Mouse (Mus musculus): ENCODE results near the gene Hmgcr.
"Not testable (repeated sequence)": the region's sequence is repeated elsewhere in the genome, so short reads cannot be mapped to it uniquely, and the experiment has no call there.

The Hmgcr gene

GRCm38 (mm10) chr13:96670019-96670405 lies 724 bp downstream of the Hmgcr start:
- DNase-seq (ENCODE audit: low spot score): no peak

GRCm38 (mm10) chr13:96664419-96664974 lies 6.2 kb downstream of the Hmgcr start:
- no peak for DNase-seq (ENCODE audit: low spot score)

DNA sequence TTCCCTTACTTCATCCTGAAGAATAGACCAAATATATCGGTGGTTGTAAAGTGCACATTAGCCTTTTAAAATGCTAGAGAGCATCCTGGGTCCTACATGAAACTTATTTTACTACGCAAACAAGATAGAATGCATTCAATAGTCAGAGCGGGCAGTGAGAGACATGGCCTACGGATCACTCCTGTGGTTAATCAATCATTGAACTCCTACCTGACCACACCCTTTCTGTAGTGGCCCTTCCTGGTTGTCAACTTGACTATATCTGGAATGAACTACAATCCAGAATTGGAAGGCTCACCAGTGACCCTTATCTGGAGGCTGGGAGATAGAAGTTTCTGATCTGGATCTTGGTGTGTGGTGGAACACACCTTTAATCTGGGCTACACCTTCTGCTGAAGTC lies 7.6 kb downstream of the Hmgcr start:
- not testable (repeated sequence) for DNase-seq (ENCODE audit: low spot score)

GRCm38 (mm10) chr13:96660095-96660860 lies 10.5 kb downstream of the Hmgcr start:
- DNase-seq (ENCODE audit: low spot score): no peak

- DNase-seq (ENCODE audit: low spot score): no peak
Observed at GRCm38 (mm10) chr13:96658936-96659335, 11.8 kb downstream of the Hmgcr start.

DNA sequence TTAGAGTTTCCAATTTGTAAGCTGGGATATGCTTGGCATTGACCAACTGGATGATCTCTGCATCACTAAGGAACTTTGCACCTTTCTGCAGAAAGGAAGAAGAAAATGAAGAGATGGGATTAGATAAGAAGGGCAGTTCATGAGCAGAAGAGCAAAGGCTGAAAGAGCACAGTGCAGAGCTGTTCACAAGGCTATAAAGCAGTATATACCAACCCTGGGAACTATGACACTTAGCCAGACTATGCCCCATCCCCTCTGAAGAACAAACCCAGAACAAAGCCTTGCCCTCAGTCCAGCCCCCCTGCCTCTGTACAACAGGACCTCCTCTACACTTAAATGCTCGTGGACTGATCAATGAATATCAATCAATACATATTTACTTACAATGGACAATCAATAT lies 14.1 kb downstream of the Hmgcr start:
- DNase-seq (ENCODE audit: low spot score): no peak

- DNase-seq (ENCODE audit: low spot score): no peak
Observed at GRCm38 (mm10) chr13:96653041-96653440, 17.7 kb downstream of the Hmgcr start.

DNA sequence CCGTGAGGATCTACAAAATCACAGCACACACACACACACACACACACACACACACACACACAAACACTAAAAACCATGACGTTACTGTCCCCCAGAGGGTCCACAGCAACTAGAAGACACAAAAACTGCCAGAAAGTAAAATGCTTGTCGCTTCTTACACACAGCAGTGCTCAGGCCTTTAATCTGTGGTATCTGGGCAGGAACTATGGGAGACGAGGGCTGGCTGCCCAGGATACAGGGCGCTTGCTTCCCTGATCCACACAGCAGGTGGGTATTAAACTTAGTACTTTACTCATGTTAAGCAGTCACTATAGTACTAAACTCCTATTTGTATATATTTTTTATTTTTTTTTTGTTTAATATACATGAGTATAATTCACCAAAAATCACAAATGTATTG lies 24.9 kb downstream of the Hmgcr start:
- no peak for DNase-seq (ENCODE audit: low spot score)

DNA sequence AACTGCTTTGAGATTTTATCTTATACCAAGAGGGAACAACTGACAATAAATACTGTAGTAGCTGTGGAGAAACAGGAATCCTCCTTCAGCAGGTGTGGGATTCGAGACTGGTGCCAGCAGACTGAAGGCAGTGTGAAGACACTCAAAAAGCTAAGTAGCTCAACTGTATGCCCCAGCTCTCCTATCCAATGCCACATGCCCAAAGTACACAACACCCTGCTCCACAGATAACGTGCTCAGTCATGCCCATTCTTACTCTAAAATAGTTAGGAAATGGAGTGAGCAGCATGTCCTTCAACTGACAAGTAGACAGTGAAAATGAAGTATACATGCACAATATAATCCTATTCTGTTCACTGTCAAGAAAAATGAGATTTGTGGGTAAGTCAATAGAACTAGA lies 26.6 kb downstream of the Hmgcr start:
- DNase-seq (ENCODE audit: low spot score): no peak

- no peak for DNase-seq (ENCODE audit: low spot score)
Observed at GRCm38 (mm10) chr13:96630396-96630795, 40.3 kb downstream of the Hmgcr start.

- DNase-seq (ENCODE audit: low spot score): no peak
Observed at GRCm38 (mm10) chr13:96620891-96621290, 49.8 kb downstream of the Hmgcr start.

GRCm38 (mm10) chr13:96614615-96615014 lies 56.1 kb downstream of the Hmgcr start:
- no peak for DNase-seq (ENCODE audit: low spot score)

DNA sequence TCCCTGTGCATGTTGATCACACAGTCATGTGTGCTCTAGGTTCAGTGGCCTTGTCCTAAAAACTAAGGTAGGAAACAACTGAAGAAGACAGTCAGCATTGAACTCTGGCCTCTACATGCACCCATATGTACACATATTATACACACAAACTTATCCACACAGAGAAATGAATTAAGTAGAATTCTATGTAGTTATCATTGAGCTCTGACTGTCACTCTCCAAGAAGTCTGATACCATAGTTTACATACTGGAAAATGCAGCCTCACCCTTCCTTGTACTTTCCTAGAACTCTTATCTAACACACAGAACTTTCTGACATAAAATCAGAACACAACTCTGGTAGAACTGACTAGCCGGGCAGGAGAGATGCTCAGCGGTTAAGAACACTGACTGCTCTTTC lies 66.5 kb downstream of the Hmgcr start:
- DNase-seq (ENCODE audit: low spot score): no peak

DNA sequence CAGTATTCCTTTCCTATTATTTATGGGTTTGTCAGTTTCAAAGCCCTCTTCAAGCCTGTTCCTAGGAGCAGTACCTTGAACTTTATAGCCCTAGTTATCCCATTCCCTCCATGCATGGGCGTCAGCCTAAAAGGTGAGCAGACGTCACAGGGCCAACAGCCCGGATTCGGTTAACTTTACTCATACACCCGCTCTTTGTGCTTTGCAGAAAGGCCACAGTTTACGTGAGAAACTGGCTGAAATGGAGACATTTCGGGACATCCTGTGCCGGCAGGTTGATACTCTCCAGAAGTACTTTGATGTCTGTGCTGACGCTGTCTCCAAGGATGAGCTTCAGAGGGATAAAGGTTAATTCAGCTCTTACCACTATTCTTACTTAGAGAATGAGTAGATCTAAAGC lies 71.6 kb downstream of the Hmgcr start:
- no peak for DNase-seq (ENCODE audit: low spot score)

Data from layer of hippocampus, adult 9-10 months (tissue).